Mouse (Mus musculus) heart, embryonic 13.5 days (tissue): ENCODE results near the gene BC048562. TPM values are rescaled to one million over a fixed set of nuclear protein-coding genes. Genes with fewer than 3 reads are reported as not detected.

Source experiments
- ATAC-seq: fragments of 200-750 bp; cut with Nextera tagmentation; 2 replicates; pipeline ENCODE4 v1.8.0; 2017; ENCODE audit warnings: moderate TSS enrichment; ENCODE audit not compliant: insufficient number of reproducible peaks, low FRiP score, low TSS enrichment; ENCODE audit errors: extremely low read depth
- H3K27ac ChIP-seq: fragments of 300-500 bp; sonication (generic); replicated peaks from 2 replicates; pipeline ENCODE4 v1.5.1; 2015; ENCODE audit warnings: moderate library complexity, mild to moderate bottlenecking, inconsistent platforms
- H3K27me3 ChIP-seq: fragments of 300-500 bp; sonication (generic); replicated peaks from 2 replicates; pipeline ENCODE4 v1.6.1; 2015; ENCODE audit warnings: mild to moderate bottlenecking, inconsistent platforms
- H3K36me3 ChIP-seq: fragments of 300-500 bp; sonication (generic); 2 replicates; pipeline ENCODE4 v1.6.1; 2015; ENCODE audit warnings: mild to moderate bottlenecking, inconsistent platforms
- H3K4me1 ChIP-seq: fragments of 300-500 bp; sonication (generic); 2 replicates; pipeline ENCODE4 v1.6.1; 2015; ENCODE audit warnings: inconsistent platforms
- H3K4me2 ChIP-seq: fragments of 300-500 bp; sonication (generic); 2 replicates; pipeline ENCODE4 v1.6.1; 2015; ENCODE audit warnings: inconsistent platforms, mild to moderate bottlenecking, moderate library complexity
- H3K4me3 ChIP-seq: fragments of 300-500 bp; sonication (generic); 2 replicates; pipeline ENCODE4 v1.5.1; 2015; ENCODE audit warnings: moderate library complexity, mild to moderate bottlenecking, inconsistent platforms
- H3K9ac ChIP-seq: fragments of 300-500 bp; sonication (generic); 2 replicates; pipeline ENCODE4 v1.6.1; 2015; ENCODE audit warnings: inconsistent platforms, mild to moderate bottlenecking, moderate library complexity
- H3K9me3 ChIP-seq: fragments of 300-500 bp; sonication (generic); 2 replicates; pipeline ENCODE4 v1.6.1; 2016; ENCODE audit warnings: inconsistent platforms
- WGBS: fragments of 180-500 bp; shearing (Covaris S2); methylation state at CpG from one replicate; pipeline ENCODE4 v1.1.7; 2015; ENCODE audit warnings: mixed read lengths; 5-methylcytosine and 5-hydroxymethylcytosine counted together
- polyA plus RNA-seq: library from polyadenylated mRNA; unstranded; fragments of >200 nt; fragmentation: Nextera tagmentation; extraction: Ambion mirVana; gene quantifications from 2 replicates; pipeline ENCODE4 v1.2.1, GENCODE M21; 2015

Gene BC048562
- polyA plus RNA-seq, 1 experiment from 2014 or later, result not detected

DNA sequence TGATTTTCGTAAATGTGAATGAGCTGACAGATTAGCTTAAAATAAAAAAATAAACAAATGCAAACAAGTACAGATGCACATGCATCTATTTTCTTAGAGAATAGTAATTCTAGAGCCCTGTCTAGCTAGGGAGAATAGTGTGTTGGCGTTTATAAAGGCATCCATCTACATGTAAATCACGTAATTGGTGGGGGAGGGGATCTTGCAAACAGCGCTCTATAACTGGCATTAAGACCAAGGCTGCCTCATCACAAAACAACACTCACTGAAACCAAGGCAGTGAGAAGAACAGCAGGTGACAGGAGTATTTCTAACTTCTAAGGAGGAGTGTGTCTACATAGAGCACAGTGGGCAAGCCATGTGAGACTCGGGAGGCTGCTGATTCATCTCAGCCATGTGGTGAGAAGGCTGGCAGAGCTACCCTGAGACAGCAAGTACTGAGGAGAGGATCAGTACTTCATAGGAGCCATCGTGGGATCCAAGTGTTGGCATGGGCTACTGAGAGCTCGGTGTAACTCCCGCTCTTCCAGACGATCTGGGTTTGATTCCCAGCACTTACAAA lies 24.8 kb upstream of the BC048562 start:
- Histone ChIP-seq H3K4me2 (no peak overlapping the region), H3K4me3 (no peak overlapping the region), H3K9me3 (no peaks in the 10 kb centered on the region), H3K27me3 (no peaks in the 10 kb centered on the region), H3K4me1 (0 out of 2 replicates have a peak, but pooled peaks cover 7% of the 10 kb centered on the region), H3K36me3 (no peaks in the 10 kb centered on the region), H3K9ac (no peak overlapping the region), H3K27ac (no peak overlapping the region)
- ATAC-seq, result no peak
- 70% methylated on average over 9 of the region's 9 CpGs for WGBS

DNA sequence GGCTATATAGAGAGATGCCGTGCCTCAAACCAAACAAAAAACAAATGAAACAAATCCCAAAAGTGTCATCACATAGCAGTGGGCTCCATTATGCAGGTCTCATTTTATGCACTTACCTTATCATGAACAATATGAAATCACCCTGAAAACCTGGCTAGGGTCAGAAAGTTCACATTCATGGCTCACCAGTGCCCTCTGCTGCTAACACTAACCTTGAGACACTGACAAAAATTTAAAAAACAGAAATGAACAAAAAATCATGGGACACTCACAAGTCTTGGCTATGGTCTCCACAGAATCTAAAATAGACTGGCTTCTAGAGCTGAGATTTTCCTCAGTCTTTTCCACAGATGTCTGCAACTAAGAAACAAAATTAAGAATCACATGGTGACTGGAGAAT lies 24.1 kb upstream of the BC048562 start:
- no peak for ATAC-seq
- Histone ChIP-seq H3K4me2 (no peak overlapping the region), H3K27ac (no peak overlapping the region), H3K27me3 (no peaks in the 10 kb centered on the region), H3K9ac (no peak overlapping the region), H3K36me3 (no peaks in the 10 kb centered on the region), H3K4me3 (no peak overlapping the region), H3K4me1 (0 out of 2 replicates have a peak, but pooled peaks cover 7% of the 10 kb centered on the region), H3K9me3 (no peaks in the 10 kb centered on the region)
- WGBS, result 61% methylated on average over 1 of the region's 1 CpGs

DNA sequence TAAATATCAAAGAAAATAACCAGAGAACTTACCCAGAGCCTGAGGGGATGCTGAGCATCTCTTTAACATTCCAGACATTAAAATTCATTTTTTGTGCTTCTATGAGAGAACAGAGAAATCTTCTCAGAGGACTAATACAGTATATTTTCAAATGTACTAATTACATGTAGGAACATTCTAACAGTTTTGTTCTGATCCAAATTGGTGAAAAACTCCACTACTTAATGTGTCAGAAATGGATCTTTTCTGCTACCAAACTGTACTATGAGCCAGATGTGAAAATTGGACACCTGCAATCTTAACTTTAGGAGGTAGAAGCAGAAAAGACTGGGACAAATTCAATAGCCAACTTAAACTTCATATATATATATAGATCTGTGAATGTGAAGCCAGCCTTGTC lies 7.9 kb upstream of the BC048562 start, which contains the start of gene Ccdc36:
Ccdc36 (minus strand) TSS at position 101 of the 400 bp plus-strand sequence.
- Histone ChIP-seq H3K27ac (no peak within 1 kb of the TSS), H3K4me1 (no peaks in the 10 kb centered on the region), H3K9ac (no peak within 1 kb of the TSS), H3K27me3 (no peaks in the 10 kb centered on the region), H3K4me2 (no peak within 1 kb of the TSS), H3K4me3 (no peak within 1 kb of the TSS), H3K9me3 (no peaks in the 10 kb centered on the region), H3K36me3 (no peaks in the 10 kb centered on the region)
- no peak for ATAC-seq

DNA sequence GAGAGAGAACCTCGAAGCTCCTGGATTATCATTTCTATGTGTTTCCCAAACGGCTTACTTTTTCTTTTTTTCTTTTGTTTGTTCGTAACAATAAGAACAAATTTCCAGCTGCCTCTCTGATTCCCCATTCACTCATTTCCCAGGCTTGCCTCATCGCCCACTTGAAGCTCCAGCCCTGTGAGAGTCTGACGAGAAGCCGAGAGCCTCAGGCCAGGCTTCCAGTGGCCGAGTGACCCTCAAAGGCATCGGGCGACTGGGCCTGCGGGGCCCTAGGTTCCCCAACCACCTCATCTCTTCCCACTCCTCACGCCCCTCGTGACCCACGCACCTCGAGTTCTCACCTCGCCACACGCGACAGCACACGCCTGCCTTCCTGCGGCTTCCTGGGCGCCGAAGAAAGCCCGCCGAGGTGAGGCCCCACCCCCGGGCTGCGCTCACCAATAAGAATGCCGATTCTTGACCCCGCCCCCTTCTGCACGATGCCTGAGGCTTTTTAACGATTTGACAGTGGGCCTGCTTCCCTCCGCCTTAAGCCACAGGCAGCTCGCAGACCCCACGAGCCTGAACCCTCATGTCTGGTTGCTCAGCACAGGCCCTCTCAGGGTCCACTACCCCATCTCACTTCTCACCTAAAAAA lies 4.7 kb upstream of the BC048562 start:
- Histone ChIP-seq H3K36me3 (no peaks in the 10 kb centered on the region), H3K9me3 (no peaks in the 10 kb centered on the region), H3K27ac (no peak overlapping the region), H3K4me1 (no peaks in the 10 kb centered on the region), H3K9ac (peak overlapping the region; percentile 47; the same call in 1 of the 2 replicates), H3K27me3 (no peaks in the 10 kb centered on the region), H3K4me3 (peak overlapping the region; percentile 37), H3K4me2 (peak overlapping the region; percentile 67)
- no peak for ATAC-seq
- WGBS, result 44% methylated on average over 32 of the region's 32 CpGs

DNA sequence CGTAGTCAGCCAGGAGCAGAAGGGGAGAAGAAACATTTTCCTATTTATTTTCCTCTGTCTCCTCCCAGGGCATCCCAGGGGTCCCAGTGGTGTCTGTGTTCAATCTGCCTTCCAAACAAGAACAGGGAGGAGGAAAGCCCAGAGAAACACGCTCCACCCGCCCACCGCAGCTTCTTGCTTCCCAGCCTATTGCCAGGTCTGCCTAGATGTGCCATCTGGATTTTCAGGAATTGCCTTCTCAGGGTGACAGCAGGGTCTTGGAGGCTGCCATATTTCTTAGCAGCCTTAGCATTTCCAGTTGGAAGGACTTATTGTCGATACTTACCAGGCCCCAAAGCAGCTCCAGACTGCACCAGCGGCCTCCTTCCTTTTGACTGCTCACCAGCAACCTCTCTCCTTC lies 2.9 kb downstream of the BC048562 start:
- no peak for ATAC-seq
- Histone ChIP-seq H3K4me1 (peaks cover 30% of the 10 kb centered on the region), H3K4me2 (no peak overlapping the region), H3K36me3 (no peaks in the 10 kb centered on the region), H3K27me3 (no peaks in the 10 kb centered on the region), H3K9me3 (no peaks in the 10 kb centered on the region), H3K4me3 (no peak overlapping the region), H3K9ac (no peak overlapping the region), H3K27ac (no peak overlapping the region)
- 78% methylated on average over 6 of the region's 6 CpGs for WGBS

DNA sequence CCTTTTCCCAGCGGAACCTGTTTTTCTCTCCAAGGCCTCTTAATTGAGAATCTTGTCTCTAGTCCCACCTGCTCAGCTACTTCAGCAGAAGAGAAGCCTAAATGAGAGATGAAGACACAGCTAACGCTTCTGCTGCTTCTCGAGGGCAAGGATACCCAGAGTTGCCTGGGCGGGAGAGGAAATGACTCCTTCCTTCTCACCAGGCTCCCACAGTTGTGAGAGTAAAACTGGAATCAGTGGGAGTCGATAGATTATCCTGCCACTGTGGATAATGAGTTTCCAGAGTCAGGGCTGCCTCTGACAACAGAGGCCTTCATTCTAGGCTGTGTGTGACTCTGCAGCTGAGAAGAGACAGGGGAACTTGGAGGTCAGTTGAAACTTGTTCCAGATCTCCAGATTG lies 4.2 kb downstream of the BC048562 start:
- no peaks in the 10 kb centered on the region for H3K36me3 ChIP-seq
- H3K27ac ChIP-seq, result peak overlapping the region; percentile 21
- no peak overlapping the region for H3K4me2 ChIP-seq
- no peaks in the 10 kb centered on the region for H3K9me3 ChIP-seq
- H3K9ac ChIP-seq, result peak overlapping the region; percentile 47; the same call in 1 of the 2 replicates
- no peak for ATAC-seq
- H3K4me1 ChIP-seq, result peaks cover 35% of the 10 kb centered on the region
- no peak overlapping the region for H3K4me3 ChIP-seq
- 59% methylated on average over 5 of the region's 5 CpGs for WGBS
- H3K27me3 ChIP-seq, result no peaks in the 10 kb centered on the region

DNA sequence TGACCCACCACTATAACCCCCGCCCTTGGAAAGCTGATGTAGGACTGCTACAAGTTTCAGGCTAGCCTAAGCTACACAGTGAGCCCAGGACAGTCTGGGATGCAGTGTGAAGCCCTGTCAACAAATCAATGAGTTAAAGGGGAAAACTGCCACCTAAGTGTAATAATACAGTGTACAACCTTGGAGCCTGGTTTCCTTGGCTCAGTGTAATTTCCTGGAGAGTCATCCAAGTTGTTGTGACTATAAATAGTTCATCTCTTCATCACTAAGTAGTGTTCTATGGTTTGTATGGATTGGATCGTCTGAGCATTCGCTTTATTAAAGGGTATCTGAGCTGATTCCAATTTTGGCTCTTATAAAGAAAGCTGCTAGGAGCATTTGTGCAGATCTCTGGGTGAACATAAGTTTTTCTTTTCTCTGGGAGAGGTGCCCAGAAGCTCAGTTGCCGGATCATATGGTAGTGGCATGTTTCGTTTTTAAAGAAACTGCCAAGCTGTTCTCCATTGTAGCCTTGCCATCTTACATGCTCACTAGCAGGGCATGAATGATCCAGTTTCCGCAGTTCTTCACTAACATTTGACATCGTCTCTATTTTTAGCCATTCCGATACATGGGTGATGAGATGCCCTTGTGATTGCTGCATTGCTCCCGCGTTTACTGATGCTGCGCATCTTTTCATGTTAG lies 5.1 kb downstream of the BC048562 start:
- no peaks in the 10 kb centered on the region for H3K36me3 ChIP-seq
- no peaks in the 10 kb centered on the region for H3K27me3 ChIP-seq
- no peak overlapping the region for H3K9ac ChIP-seq
- peak overlapping the region; percentile 42; the same call in 1 of the 2 replicates for H3K4me2 ChIP-seq
- no peak overlapping the region for H3K4me3 ChIP-seq
- no peaks in the 10 kb centered on the region for H3K9me3 ChIP-seq
- H3K4me1 ChIP-seq, result peaks cover 42% of the 10 kb centered on the region
- H3K27ac ChIP-seq, result peak overlapping the region; percentile 21
- WGBS, result 54% methylated on average over 11 of the region's 11 CpGs
- no peak for ATAC-seq

DNA sequence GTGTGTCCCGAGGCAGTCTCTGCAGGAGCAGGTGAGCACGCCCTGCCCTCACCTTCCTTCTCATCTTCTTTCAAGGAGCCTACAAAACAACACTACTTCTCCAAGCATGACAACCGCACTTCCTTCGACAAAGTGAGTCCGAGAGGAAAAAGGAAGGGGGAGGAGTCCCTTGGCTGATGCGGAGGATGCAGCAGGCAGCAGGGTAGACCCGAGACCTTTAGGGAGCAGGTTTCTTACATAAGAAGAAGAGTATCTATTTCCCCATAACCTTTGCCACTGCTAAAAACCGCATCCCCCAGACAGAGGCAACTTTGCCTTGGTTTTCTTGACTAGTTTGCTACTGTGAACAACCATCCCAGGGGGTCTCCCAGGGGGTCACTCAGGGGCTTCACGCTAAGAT lies 8.8 kb downstream of the BC048562 start:
- H3K4me1 ChIP-seq, result peaks cover 52% of the 10 kb centered on the region
- H3K36me3 ChIP-seq, result peaks cover 26% of the 10 kb centered on the region
- H3K27ac ChIP-seq, result no peak overlapping the region
- 65% methylated on average over 9 of the region's 9 CpGs for WGBS
- no peaks in the 10 kb centered on the region for H3K27me3 ChIP-seq
- H3K9ac ChIP-seq, result no peak overlapping the region
- no peaks in the 10 kb centered on the region for H3K9me3 ChIP-seq
- no peak overlapping the region for H3K4me3 ChIP-seq
- no peak for ATAC-seq
- no peak overlapping the region for H3K4me2 ChIP-seq

DNA sequence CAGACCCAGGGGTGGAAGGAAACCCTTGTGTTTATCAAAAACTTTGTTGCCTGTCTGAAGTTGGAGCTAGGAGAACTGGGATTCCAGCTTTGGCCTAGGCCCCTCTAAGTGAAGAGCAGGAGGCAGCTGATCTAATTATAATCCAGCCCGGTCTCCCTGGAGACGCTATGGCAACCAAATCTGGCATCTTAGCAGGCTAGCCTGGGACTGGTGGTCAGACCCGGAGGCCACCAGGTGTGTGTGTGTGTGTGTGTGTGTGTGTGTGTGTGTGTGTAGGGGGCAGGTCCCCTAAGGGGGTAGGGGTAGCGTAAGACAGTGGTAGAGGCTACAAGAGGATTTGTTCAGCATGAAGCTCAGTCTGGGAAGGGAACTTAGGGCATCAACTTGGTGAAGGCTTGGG lies 13.6 kb downstream of the BC048562 start:
- peaks cover 58% of the 10 kb centered on the region for H3K4me1 ChIP-seq
- 0 out of 2 replicates have a peak, but pooled peaks have one; percentile 12 for ATAC-seq
- H3K27me3 ChIP-seq, result no peaks in the 10 kb centered on the region
- peaks cover 26% of the 10 kb centered on the region for H3K36me3 ChIP-seq
- 29% methylated on average over 4 of the region's 4 CpGs for WGBS
- H3K9me3 ChIP-seq, result no peaks in the 10 kb centered on the region
- peak overlapping the region; percentile 98 for H3K27ac ChIP-seq
- peak overlapping the region; percentile 78 for H3K9ac ChIP-seq
- H3K4me2 ChIP-seq, result peak overlapping the region; percentile 94
- H3K4me3 ChIP-seq, result peak overlapping the region; percentile 71

DNA sequence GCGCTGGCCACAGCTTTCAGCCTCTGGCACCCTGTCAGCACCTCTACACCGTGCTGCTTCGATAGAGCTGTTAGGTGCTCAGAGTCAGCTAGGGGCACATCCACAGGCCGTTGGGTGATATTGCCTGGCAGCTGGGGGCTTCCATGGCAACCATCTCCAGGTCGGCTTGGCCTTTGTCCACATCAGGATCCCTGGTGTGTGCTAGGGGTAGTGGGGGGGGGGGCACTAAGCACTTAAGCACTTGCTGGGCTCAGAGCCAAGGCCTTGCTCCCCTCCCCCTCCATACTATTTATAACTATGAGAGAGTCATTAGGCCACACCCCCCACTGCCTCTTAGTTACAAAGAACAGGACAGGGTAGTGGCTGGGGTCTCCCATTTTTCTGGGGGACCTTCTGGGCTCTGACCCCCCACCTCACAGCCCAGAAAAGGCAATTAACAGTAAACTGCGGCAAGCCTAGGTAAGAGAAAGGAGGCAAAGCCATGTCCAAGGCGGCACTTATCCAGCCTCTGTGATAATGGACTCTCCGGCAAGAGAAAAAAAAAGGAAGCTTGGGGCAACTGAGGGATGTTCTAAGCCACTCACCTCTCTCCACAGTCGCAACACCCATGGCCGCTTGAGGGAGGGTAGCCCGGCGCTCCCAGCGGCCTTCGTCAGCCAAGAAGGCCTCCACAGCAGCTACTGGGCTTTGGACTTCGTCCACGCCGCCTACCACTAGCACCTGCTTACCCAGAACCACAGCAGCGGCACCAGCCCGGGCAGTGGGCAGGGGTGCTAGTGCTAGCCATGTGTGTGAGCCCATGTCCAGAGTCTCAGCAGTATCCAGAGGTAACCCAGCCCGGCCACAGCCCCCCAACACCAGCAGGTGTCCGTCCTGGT lies 14.2 kb downstream of the BC048562 start:
- ATAC-seq, result peak; percentile 48
- H3K36me3 ChIP-seq, result peaks cover 26% of the 10 kb centered on the region
- H3K4me1 ChIP-seq, result peaks cover 54% of the 10 kb centered on the region
- peak overlapping the region; percentile 71 for H3K4me3 ChIP-seq
- WGBS, result 39% methylated on average over 21 of the region's 21 CpGs
- H3K9me3 ChIP-seq, result no peaks in the 10 kb centered on the region
- no peaks in the 10 kb centered on the region for H3K27me3 ChIP-seq
- peak overlapping the region; percentile 89 for H3K9ac ChIP-seq
- peak overlapping the region; percentile 98 for H3K27ac ChIP-seq
- peak overlapping the region; percentile 94 for H3K4me2 ChIP-seq

DNA sequence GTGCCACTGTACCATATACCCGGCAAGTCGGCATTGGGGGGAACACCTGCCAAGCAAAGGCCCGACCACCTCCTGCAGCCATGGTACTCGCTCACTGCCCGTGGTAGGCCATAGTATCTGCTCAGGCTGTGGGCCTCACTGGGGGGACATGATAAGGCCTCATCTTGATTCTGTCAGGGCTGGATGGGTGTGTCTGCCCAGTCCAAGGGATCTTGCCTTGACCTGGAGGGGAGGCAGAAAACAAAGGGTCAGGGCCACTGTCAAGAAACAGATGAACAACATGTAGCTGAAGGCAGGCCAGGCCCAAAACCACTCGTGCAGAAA lies 14.8 kb downstream of the BC048562 start:
- no peak for ATAC-seq
- peaks cover 48% of the 10 kb centered on the region for H3K4me1 ChIP-seq

More for the DNA sequence above, 14.8 kb downstream of the BC048562 start:
- Histone ChIP-seq H3K9ac (peak overlapping the region; percentile 89), H3K27ac (peak overlapping the region; percentile 98), H3K9me3 (no peaks in the 10 kb centered on the region), H3K27me3 (no peaks in the 10 kb centered on the region), H3K36me3 (peaks cover 26% of the 10 kb centered on the region), H3K4me3 (peak overlapping the region; percentile 71), H3K4me2 (peak overlapping the region; percentile 94)
- WGBS, result 55% methylated on average over 6 of the region's 6 CpGs
